Mouse (Mus musculus) myocyte (in vitro differentiated cells): ENCODE data around the gene Ccdc106.

Source experiments
- E2F4 ChIP-seq: IDR thresholded peaks from one replicate; pipeline ENCODE4 v1.6.1; 2011; ENCODE audit warnings: mild to moderate bottlenecking, control low read depth, moderate library complexity; ENCODE audit not compliant: insufficient read depth
- MAX ChIP-seq: IDR thresholded peaks from one replicate; pipeline ENCODE4 v1.6.1; 2011; ENCODE audit warnings: low read depth, mild to moderate bottlenecking, control low read depth
- POLR2A ChIP-seq: IDR thresholded peaks from one replicate; pipeline ENCODE4 v1.6.1; 2011; ENCODE audit warnings: low read depth, mild to moderate bottlenecking, control low read depth, moderate library complexity; ENCODE audit not compliant: insufficient read length
- SRF ChIP-seq: IDR thresholded peaks from one replicate; pipeline ENCODE4 v1.6.1; 2011; ENCODE audit warnings: low read depth; ENCODE audit not compliant: control insufficient read depth, insufficient read length
- TCF12 ChIP-seq: IDR thresholded peaks from one replicate; pipeline ENCODE4 v1.6.1; 2011; ENCODE audit warnings: mild to moderate bottlenecking, control low read depth; ENCODE audit not compliant: poor library complexity, insufficient read depth, severe bottlenecking
- USF1 ChIP-seq: IDR thresholded peaks from one replicate; pipeline ENCODE4 v1.6.1; 2011; ENCODE audit warnings: low read depth, mild to moderate bottlenecking, control low read depth, moderate library complexity

GRCm38 (mm10) chr7:5031496-5031895 lies 11.1 kb downstream of the Ccdc106 start:
- no peak for TF ChIP-seq USF1
- TF ChIP-seq TCF12, result no peak
- no peak for TF ChIP-seq SRF
- TF ChIP-seq POLR2A, result no peak
- no peak for TF ChIP-seq MAX
- no peak for TF ChIP-seq E2F4
